Mouse (Mus musculus) embryonic facial prominence, embryonic 11.5 days (tissue): ENCODE measurements at regions not wholly inside any gene's neighbourhood (a gene's known extent, or its start where the extent isn't known, plus 50 kb on each side); places are given as distances from the start of the nearest gene placed in this dataset.

Experiments
- ATAC-seq: fragments of 200-750 bp; cut with Nextera tagmentation; replicated peaks from 2 replicates; pipeline ENCODE4 v1.8.0; 2017; ENCODE audit warnings: low read depth; ENCODE audit not compliant: insufficient number of reproducible peaks, low FRiP score, low TSS enrichment
- DNase-seq: peaks from one replicate; pipeline ENCODE4 v3.0.0-alpha.2; 2015; ENCODE audit warnings: low spot score
- H3K27ac ChIP-seq: fragments of 300-500 bp; sonication (generic); replicated peaks from 2 replicates; pipeline ENCODE4 v1.5.1; 2014; ENCODE audit warnings: mild to moderate bottlenecking, low read depth, low read length, control low read depth
- H3K27me3 ChIP-seq: fragments of 300-500 bp; sonication (generic); 2 replicates; pipeline ENCODE4 v1.6.1; 2014; ENCODE audit warnings: mild to moderate bottlenecking, low read length, moderate library complexity, mixed read lengths; ENCODE audit not compliant: control insufficient read depth, insufficient read depth
- H3K36me3 ChIP-seq: fragments of 300-500 bp; sonication (generic); replicated peaks from 2 replicates; pipeline ENCODE4 v1.6.1; 2014; ENCODE audit warnings: low read depth, mild to moderate bottlenecking, low read length, moderate library complexity, mixed read lengths; ENCODE audit not compliant: control insufficient read depth, insufficient read depth
- H3K4me1 ChIP-seq: fragments of 300-500 bp; sonication (generic); 2 replicates; pipeline ENCODE4 v1.6.1; 2014; ENCODE audit warnings: low read length, mixed read lengths; ENCODE audit not compliant: control insufficient read depth, insufficient read depth
- H3K4me2 ChIP-seq: fragments of 300-500 bp; sonication (generic); 2 replicates; pipeline ENCODE4 v1.6.1; 2014; ENCODE audit warnings: low read depth, mild to moderate bottlenecking, control low read depth, low read length, moderate library complexity
- H3K4me3 ChIP-seq: fragments of 300-500 bp; sonication (generic); 2 replicates; pipeline ENCODE4 v1.5.1; 2014; ENCODE audit warnings: low read depth, low read length, control low read depth
- H3K9ac ChIP-seq: fragments of 300-500 bp; sonication (generic); replicated peaks from 2 replicates; pipeline ENCODE4 v1.6.1; 2014; ENCODE audit warnings: mild to moderate bottlenecking, control low read depth, low read length
- H3K9me3 ChIP-seq: fragments of 300-500 bp; sonication (generic); replicated peaks from 2 replicates; pipeline ENCODE4 v1.6.1; 2016; ENCODE audit warnings: mild to moderate bottlenecking, low read length, inconsistent platforms, mixed read lengths; ENCODE audit not compliant: control insufficient read depth
- WGBS: fragments of 180-500 bp; shearing (Covaris S2); extraction: QIAGEN DNeasy Blood & Tissue Kit; methylation state at CpG from one replicate; pipeline ENCODE4 v1.1.7; 2014; 5-methylcytosine and 5-hydroxymethylcytosine counted together

DNA sequence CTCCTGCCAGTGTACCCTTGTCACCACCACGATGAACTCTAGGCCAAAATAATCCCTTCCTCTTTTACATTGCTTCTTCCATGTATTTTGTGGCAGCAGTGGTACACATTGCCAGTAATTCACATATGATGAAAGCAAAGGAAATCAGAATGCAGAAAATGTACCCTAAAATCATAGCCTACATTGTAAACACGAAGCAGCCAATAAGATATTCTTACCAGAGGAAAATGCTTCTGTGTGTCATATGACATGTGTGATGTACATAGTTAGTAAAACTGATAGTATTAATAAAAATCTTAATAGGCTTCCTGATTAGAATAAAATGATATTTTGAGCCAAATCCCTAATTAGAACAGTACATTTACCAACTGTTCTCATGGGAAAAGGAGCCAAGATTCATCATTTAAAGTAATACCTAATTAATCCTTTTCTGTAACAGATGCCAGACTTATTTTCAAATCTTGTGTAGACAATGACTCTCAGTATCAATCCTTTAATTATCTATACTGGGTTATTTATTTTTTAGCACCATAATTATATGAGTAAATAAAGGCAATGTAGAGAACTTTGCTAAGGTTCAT is 88.3 kb upstream of the Prmt6 start:
- WGBS, result 87% methylated on average over 2 of the region's 2 CpGs
- Histone ChIP-seq H3K27ac (no peak overlapping the region), H3K4me1 (no peaks in the 10 kb centered on the region), H3K27me3 (no peaks in the 10 kb centered on the region), H3K9me3 (no peaks in the 10 kb centered on the region), H3K4me3 (no peak overlapping the region), H3K36me3 (no peaks in the 10 kb centered on the region), H3K4me2 (no peak overlapping the region), H3K9ac (no peak overlapping the region)
- no peak for ATAC-seq
- no peak for DNase-seq

DNA sequence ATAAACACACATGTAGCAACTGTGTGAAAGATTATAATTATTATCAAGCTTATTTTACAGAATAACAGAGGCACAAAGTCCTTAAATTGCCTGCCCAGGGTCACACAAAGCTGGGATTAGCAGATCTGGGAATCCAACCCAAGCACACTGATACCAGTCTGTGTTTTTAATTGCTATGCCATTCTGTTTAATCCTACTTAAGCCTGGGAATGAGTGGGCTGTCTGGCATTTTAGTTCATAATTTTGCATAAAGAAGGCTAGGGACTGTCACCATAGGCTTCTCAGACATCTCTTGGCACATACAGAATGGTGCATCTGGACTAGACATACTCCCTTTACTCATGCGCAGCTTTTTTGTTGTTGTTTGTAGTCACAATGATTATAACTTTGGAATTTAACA is 78.4 kb upstream of the Prmt6 start:
- no peaks in the 10 kb centered on the region for H3K27me3 ChIP-seq
- WGBS, result 89% methylated on average over 1 of the region's 1 CpGs
- H3K9me3 ChIP-seq, result no peaks in the 10 kb centered on the region
- DNase-seq (no peak), ATAC-seq (no peak)
- H3K36me3 ChIP-seq, result no peaks in the 10 kb centered on the region
- no peak overlapping the region for H3K9ac ChIP-seq
- H3K4me2 ChIP-seq, result no peak overlapping the region
- H3K4me1 ChIP-seq, result no peaks in the 10 kb centered on the region
- no peak overlapping the region for H3K27ac ChIP-seq
- no peak overlapping the region for H3K4me3 ChIP-seq

DNA sequence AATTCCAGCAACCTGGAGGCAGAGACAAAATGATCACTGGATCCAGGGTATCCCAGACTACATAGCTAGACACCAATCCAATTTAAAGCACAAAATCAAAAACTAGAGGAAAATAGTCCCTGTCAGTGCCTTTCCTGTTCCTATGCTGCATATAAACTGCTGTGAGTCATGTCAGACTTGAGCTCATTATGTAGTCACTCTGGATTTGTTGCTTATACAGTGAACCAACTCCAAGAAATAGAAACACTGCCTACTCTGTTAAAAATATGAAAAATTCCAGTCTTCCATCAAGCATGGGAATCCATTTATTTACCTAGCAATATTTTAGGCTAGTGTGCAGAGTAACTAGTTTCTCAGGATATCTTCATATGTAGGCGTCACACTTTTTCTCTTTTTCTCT is 59.5 kb upstream of the Prmt6 start:
- 96% methylated on average over 1 of the region's 1 CpGs for WGBS
- ATAC-seq, result no peak
- no peaks in the 10 kb centered on the region for H3K27me3 ChIP-seq

DNA sequence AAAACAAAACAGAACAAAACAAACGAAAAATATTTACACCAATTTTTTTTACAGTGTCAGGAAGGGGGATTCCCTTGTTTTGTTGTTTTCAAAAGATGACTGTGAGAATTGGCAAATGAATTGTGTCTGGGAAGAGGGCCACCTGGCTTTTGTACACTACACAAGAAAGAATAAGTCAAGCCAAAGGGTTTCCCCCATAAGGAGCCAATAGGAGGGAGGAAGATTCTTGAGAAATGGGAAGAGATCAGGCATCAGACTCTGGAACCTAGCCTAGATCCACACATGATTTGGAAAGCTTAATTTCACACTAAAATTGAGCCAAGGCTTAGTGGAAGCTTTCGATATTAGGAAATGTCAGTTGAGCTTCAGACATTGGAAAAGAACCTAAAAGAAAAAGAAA is 52.4 kb upstream of the Prmt6 start:
- H3K27me3 ChIP-seq, result no peaks in the 10 kb centered on the region
- no peak overlapping the region for H3K27ac ChIP-seq
- ATAC-seq (no peak), DNase-seq (no peak)
- no peak overlapping the region for H3K9ac ChIP-seq
- H3K36me3 ChIP-seq, result no peaks in the 10 kb centered on the region
- H3K4me3 ChIP-seq, result no peak overlapping the region
- H3K9me3 ChIP-seq, result no peaks in the 10 kb centered on the region
- H3K4me2 ChIP-seq, result no peak overlapping the region
- WGBS, result 81% methylated on average over 2 of the region's 2 CpGs
- H3K4me1 ChIP-seq, result no peaks in the 10 kb centered on the region

More for the DNA sequence above, 59.5 kb upstream of the Prmt6 start:
- Histone ChIP-seq H3K27ac (no peak overlapping the region), H3K4me3 (no peak overlapping the region), H3K9me3 (no peaks in the 10 kb centered on the region), H3K9ac (no peak overlapping the region), H3K4me1 (no peaks in the 10 kb centered on the region), H3K4me2 (no peak overlapping the region), H3K36me3 (no peaks in the 10 kb centered on the region)
- no peak for DNase-seq
